Mouse (Mus musculus) forebrain, embryonic 10.5 days (tissue): ENCODE measurements at regions not wholly inside any gene's neighbourhood (a gene's known extent, or its start where the extent isn't known, plus 50 kb on each side); places are given as distances from the start of the nearest gene placed in this dataset.

ENCODE experiments used
- DNase-seq: peaks from one replicate; pipeline ENCODE4 v3.0.0-alpha.2; 2017; ENCODE audit warnings: low spot score; ENCODE audit errors: extremely low spot score
- H3K27ac ChIP-seq: fragments of 300-500 bp; sonication (generic); 2 replicates; pipeline ENCODE4 v1.5.1; 2016; ENCODE audit warnings: mild to moderate bottlenecking
- H3K27me3 ChIP-seq: fragments of 300-500 bp; sonication (generic); 2 replicates; pipeline ENCODE4 v1.6.1; 2016; ENCODE audit warnings: mild to moderate bottlenecking; ENCODE audit not compliant: poor library complexity, severe bottlenecking
- H3K36me3 ChIP-seq: fragments of 300-500 bp; sonication (generic); replicated peaks from 2 replicates; pipeline ENCODE4 v1.6.1; 2016; ENCODE audit warnings: mild to moderate bottlenecking, moderate library complexity
- H3K4me1 ChIP-seq: fragments of 300-500 bp; sonication (generic); 2 replicates; pipeline ENCODE4 v1.6.1; 2016
- H3K4me3 ChIP-seq: fragments of 300-500 bp; sonication (generic); 2 replicates; pipeline ENCODE4 v1.5.1; 2016; ENCODE audit warnings: mild to moderate bottlenecking, moderate library complexity
- H3K9me3 ChIP-seq: fragments of 300-500 bp; sonication (generic); 2 replicates; pipeline ENCODE4 v1.6.1; 2016; ENCODE audit warnings: mild to moderate bottlenecking, moderate library complexity
- WGBS: fragments of 180-500 bp; shearing (Covaris S2); methylation state at CpG from one replicate; pipeline ENCODE4 v1.1.7; 2016; 5-methylcytosine and 5-hydroxymethylcytosine counted together

DNA sequence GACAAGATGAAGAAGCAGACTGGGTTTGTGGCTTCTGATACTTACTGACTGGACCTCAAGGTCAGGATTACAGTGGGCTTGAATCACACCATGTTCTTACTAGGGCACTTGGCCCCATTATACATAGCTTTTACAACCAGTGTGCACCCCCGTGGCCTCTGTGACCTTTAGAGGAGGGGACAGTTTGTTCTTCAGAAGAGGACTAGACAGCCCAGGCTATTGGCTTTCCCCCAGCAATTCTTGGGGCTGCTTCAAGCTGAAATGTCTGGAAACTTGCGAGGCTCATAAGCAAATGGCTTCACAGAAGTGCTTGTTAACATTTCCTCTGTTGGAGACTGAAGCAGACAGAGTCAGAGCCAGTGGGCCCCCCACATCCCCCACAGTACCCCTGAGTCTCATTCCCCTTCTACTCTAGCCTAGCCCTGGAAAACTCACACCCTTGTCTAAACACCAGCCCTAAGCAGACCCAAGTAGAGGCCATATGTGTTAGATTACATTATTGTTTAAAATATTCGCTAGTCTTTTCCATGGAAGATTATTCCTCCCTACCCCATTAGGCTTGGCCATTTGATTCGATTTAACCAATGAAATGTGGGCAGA lies 439.6 kb upstream of the Zmiz1 start:
- Histone ChIP-seq H3K36me3 (no peaks in the 10 kb centered on the region), H3K4me3 (no peak overlapping the region), H3K4me1 (peaks cover 64% of the 10 kb centered on the region), H3K27ac (peak overlapping the region; percentile 53), H3K27me3 (no peaks in the 10 kb centered on the region), H3K9me3 (no peaks in the 10 kb centered on the region)
- DNase-seq, result no peak
- 80% methylated on average over 4 of the region's 4 CpGs for WGBS

- DNase-seq, result no peak
- Histone ChIP-seq H3K4me3 (no peak overlapping the region), H3K4me1 (peaks cover 42% of the 10 kb centered on the region), H3K9me3 (no peaks in the 10 kb centered on the region), H3K27me3 (no peaks in the 10 kb centered on the region), H3K27ac (peak overlapping the region; percentile 72), H3K36me3 (no peaks in the 10 kb centered on the region)
- 76% methylated on average over 15 of the region's 15 CpGs for WGBS
Observed at GRCm38 (mm10) chr14:25022523-25023269, 436.3 kb upstream of the Zmiz1 start.

DNA sequence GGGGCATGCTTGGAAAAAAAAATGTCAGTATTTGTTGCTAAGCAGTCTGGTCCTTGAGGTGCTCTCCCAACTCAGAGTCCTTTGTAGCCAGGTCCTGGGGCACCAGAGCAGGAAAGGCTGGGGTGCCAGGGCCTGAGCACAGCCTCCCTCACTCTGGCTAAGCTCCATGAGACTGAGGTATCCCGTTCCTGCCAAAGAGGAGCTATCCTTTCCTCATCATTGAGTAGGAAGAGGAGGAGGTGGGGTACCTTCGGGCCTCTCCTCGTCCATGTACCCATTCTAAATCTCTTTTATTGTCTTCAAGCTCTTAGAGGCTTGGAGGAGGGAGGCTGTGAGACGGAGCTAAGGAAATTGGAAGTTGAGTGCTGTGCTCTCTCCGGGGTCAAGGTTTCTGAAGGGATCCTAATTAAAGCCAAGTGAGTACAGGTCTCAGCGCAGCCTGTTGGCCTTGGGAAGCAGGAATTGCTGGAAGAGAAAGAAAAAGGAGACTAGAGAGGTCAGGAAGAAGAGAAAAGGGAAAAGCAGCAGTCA lies 435.6 kb upstream of the Zmiz1 start:
- Histone ChIP-seq H3K36me3 (no peaks in the 10 kb centered on the region), H3K9me3 (no peaks in the 10 kb centered on the region), H3K27me3 (no peaks in the 10 kb centered on the region), H3K4me3 (no peak overlapping the region), H3K27ac (peak overlapping the region; percentile 72), H3K4me1 (peaks cover 42% of the 10 kb centered on the region)
- 48% methylated on average over 6 of the region's 6 CpGs for WGBS
- DNase-seq, result no peak

DNA sequence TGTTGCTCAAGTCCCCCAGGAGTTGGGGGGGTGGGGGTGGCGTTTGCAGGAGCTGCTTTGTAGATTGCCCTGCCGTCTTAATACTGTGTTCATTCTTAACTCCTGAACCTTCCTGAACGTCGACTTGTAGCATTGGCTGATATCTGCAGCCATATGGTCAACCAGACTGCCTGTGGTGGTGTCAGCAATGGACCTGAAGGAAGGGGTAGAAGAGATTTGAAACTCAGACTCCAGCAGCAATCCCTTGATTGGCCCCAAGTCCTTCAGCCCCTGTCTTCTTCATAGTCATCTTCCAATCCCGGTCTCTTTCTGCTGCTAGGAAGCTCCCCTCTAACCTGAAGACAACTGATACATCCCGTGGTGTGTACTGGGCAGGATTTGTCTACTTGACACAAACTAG lies 433.9 kb upstream of the Zmiz1 start:
- Histone ChIP-seq H3K27me3 (no peaks in the 10 kb centered on the region), H3K9me3 (no peaks in the 10 kb centered on the region), H3K4me1 (peaks cover 30% of the 10 kb centered on the region), H3K36me3 (no peaks in the 10 kb centered on the region), H3K27ac (no peak overlapping the region), H3K4me3 (no peak overlapping the region)
- DNase-seq, result no peak
- 90% methylated on average over 6 of the region's 6 CpGs for WGBS

DNA sequence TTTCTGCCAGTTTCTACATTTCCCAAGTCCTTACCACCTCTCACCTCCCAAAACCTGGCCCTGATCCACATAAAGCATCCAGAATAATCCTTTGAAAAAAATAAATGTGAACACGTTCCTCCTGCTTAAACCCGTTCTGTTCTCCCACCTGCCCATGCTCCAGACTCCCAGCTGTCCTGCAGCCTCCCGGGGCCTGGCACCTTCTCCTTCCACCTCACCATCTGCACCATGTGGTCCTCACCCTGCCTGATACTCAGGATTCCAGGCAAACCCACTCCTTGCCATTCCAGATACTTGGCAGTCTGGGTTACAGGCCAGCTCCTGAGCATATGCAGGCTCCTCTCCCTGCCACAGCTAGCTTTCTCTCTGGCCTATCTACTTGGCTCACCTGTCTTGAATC lies 431.9 kb upstream of the Zmiz1 start:
- Histone ChIP-seq H3K9me3 (no peaks in the 10 kb centered on the region), H3K36me3 (no peaks in the 10 kb centered on the region), H3K27me3 (no peaks in the 10 kb centered on the region), H3K4me1 (peaks cover 14% of the 10 kb centered on the region), H3K27ac (no peak overlapping the region), H3K4me3 (no peak overlapping the region)
- 91% methylated on average over 3 of the region's 3 CpGs for WGBS
- DNase-seq, result no peak

- 91% methylated on average over 1 of the region's 1 CpGs for WGBS
- Histone ChIP-seq H3K4me3 (no peak overlapping the region), H3K4me1 (peaks cover 14% of the 10 kb centered on the region), H3K9me3 (no peaks in the 10 kb centered on the region), H3K27me3 (no peaks in the 10 kb centered on the region), H3K36me3 (no peaks in the 10 kb centered on the region), H3K27ac (no peak overlapping the region)
- DNase-seq, result no peak
Observed at GRCm38 (mm10) chr14:25027842-25028241, 431.1 kb upstream of the Zmiz1 start.

- no peaks in the 10 kb centered on the region for H3K9me3 ChIP-seq
- H3K4me1 ChIP-seq, result peaks cover 6% of the 10 kb centered on the region; the same call in 1 of the 2 replicates
- DNase-seq, result no peak
- no peak overlapping the region for H3K4me3 ChIP-seq
- H3K27ac ChIP-seq, result no peak overlapping the region
- no peaks in the 10 kb centered on the region for H3K27me3 ChIP-seq
- no peaks in the 10 kb centered on the region for H3K36me3 ChIP-seq
- WGBS, result 86% methylated on average over 6 of the region's 6 CpGs
Observed at GRCm38 (mm10) chr14:25030881-25031280, 428.1 kb upstream of the Zmiz1 start.

GRCm38 (mm10) chr14:25031756-25032680 lies 427.0 kb upstream of the Zmiz1 start:
- Histone ChIP-seq H3K36me3 (no peaks in the 10 kb centered on the region), H3K9me3 (no peaks in the 10 kb centered on the region), H3K4me1 (peaks cover 6% of the 10 kb centered on the region; the same call in 1 of the 2 replicates), H3K4me3 (no peak overlapping the region), H3K27me3 (no peaks in the 10 kb centered on the region), H3K27ac (no peak overlapping the region)
- no peak for DNase-seq
- 88% methylated on average over 12 of the region's 12 CpGs for WGBS

- H3K27me3 ChIP-seq, result no peaks in the 10 kb centered on the region
- H3K4me3 ChIP-seq, result no peak overlapping the region
- H3K9me3 ChIP-seq, result no peaks in the 10 kb centered on the region
- peaks cover 6% of the 10 kb centered on the region; the same call in 1 of the 2 replicates for H3K4me1 ChIP-seq
- H3K27ac ChIP-seq, result no peak overlapping the region; the same call in 1 of the 2 replicates
- WGBS, result 90% methylated on average over 2 of the region's 2 CpGs
- no peaks in the 10 kb centered on the region for H3K36me3 ChIP-seq
- no peak for DNase-seq
Observed at GRCm38 (mm10) chr14:25032899-25033298, 426.1 kb upstream of the Zmiz1 start.

DNA sequence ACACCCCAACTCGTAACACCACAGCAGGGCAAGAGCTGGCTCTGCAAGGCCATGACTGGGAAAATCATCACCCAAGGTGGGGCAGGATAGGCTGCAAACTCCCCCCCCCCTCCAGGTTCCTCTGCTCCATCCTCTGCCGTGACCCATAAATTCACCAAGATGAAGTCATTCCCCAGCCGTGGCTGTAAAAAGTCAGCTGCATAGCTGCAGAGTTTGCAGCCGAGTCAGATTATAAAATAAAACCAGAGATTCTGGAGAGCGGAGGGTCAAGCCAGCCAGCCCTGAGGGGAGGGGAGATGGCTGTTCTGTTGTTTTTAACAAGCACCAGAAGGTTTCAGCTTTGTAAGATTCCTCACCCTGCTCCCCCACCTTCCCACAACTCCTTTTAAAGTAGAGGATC lies 416.7 kb upstream of the Zmiz1 start:
- Histone ChIP-seq H3K27ac (peak overlapping the region; percentile 59), H3K27me3 (no peaks in the 10 kb centered on the region), H3K36me3 (no peaks in the 10 kb centered on the region), H3K9me3 (no peaks in the 10 kb centered on the region), H3K4me1 (peaks cover 36% of the 10 kb centered on the region), H3K4me3 (no peak overlapping the region)
- no peak for DNase-seq
- 58% methylated on average over 5 of the region's 5 CpGs for WGBS

GRCm38 (mm10) chr14:25044106-25044505 lies 414.9 kb upstream of the Zmiz1 start:
- Histone ChIP-seq H3K4me3 (no peak overlapping the region), H3K9me3 (no peaks in the 10 kb centered on the region), H3K27me3 (no peaks in the 10 kb centered on the region), H3K36me3 (no peaks in the 10 kb centered on the region), H3K4me1 (peaks cover 36% of the 10 kb centered on the region), H3K27ac (peak overlapping the region; percentile 32; the same call in 1 of the 2 replicates)
- no peak for DNase-seq
- 94% methylated on average over 13 of the region's 13 CpGs for WGBS

- Histone ChIP-seq H3K4me1 (peaks cover 36% of the 10 kb centered on the region), H3K27ac (peak overlapping the region; percentile 54)
- DNase-seq, result no peak
Observed at GRCm38 (mm10) chr14:25044867-25045266, 414.1 kb upstream of the Zmiz1 start.

More at GRCm38 (mm10) chr14:25044867-25045266, 414.1 kb upstream of the Zmiz1 start:
- no peaks in the 10 kb centered on the region for H3K9me3 ChIP-seq
- H3K27me3 ChIP-seq, result no peaks in the 10 kb centered on the region
- H3K36me3 ChIP-seq, result no peaks in the 10 kb centered on the region
- 69% methylated on average over 7 of the region's 7 CpGs for WGBS
- no peak overlapping the region for H3K4me3 ChIP-seq
